Mouse (Mus musculus) hindbrain, embryonic 11.5 days (tissue): ENCODE data around the gene Cacna1b. TPM values are rescaled to one million over a fixed set of nuclear protein-coding genes. Genes with fewer than 3 reads are reported as not detected.

Experiments
- ATAC-seq: fragments of 200-750 bp; cut with Nextera tagmentation; 2 replicates; pipeline ENCODE4 v1.8.0; 2017; ENCODE audit warnings: mild to moderate bottlenecking, moderate TSS enrichment, moderate library complexity; ENCODE audit not compliant: low FRiP score
- DNase-seq: peaks from one replicate; pipeline ENCODE4 v3.0.0-alpha.2; 2015; ENCODE audit warnings: low spot score
- H3K27ac ChIP-seq: fragments of 300-500 bp; sonication (generic); 2 replicates; pipeline ENCODE4 v1.5.1; 2014; ENCODE audit warnings: mild to moderate bottlenecking, low read depth, low read length
- H3K27me3 ChIP-seq: fragments of 300-500 bp; sonication (generic); 2 replicates; pipeline ENCODE4 v1.6.1; 2014; ENCODE audit warnings: mild to moderate bottlenecking, low read length, moderate library complexity, mixed read lengths; ENCODE audit not compliant: control insufficient read depth, insufficient read depth
- H3K36me3 ChIP-seq: fragments of 300-500 bp; sonication (generic); 2 replicates; pipeline ENCODE4 v1.6.1; 2014; ENCODE audit warnings: mild to moderate bottlenecking, low read length, moderate library complexity, mixed read lengths; ENCODE audit not compliant: control insufficient read depth, insufficient read depth
- H3K4me1 ChIP-seq: fragments of 300-500 bp; sonication (generic); replicated peaks from 2 replicates; pipeline ENCODE4 v1.6.1; 2014; ENCODE audit warnings: low read length, mixed read lengths; ENCODE audit not compliant: control insufficient read depth, insufficient read depth
- H3K4me2 ChIP-seq: fragments of 300-500 bp; sonication (generic); replicated peaks from 2 replicates; pipeline ENCODE4 v1.6.1; 2014; ENCODE audit warnings: mild to moderate bottlenecking, low read depth, low read length
- H3K4me3 ChIP-seq: fragments of 300-500 bp; sonication (generic); 2 replicates; pipeline ENCODE4 v1.5.1; 2014; ENCODE audit warnings: low read depth, low read length
- H3K9ac ChIP-seq: fragments of 300-500 bp; sonication (generic); 2 replicates; pipeline ENCODE4 v1.6.1; 2014; ENCODE audit warnings: low read depth, low read length
- H3K9me3 ChIP-seq: fragments of 300-500 bp; sonication (generic); 2 replicates; pipeline ENCODE4 v1.6.1; 2016; ENCODE audit warnings: low read length; ENCODE audit not compliant: control insufficient read depth
- WGBS: fragments of 180-500 bp; shearing (Covaris S2); extraction: QIAGEN DNeasy Blood & Tissue Kit; methylation state at CpG from one replicate; pipeline ENCODE4 v1.1.7; 2014; 5-methylcytosine and 5-hydroxymethylcytosine counted together
- polyA plus RNA-seq: library from polyadenylated mRNA; unstranded; fragments of >200 nt; fragmentation: Nextera tagmentation; extraction: Ambion mirVana; gene quantifications from 2 replicates; pipeline ENCODE4 v1.2.1, GENCODE M21; 2014

Cacna1b gene
- 2.8 and 4.8 TPM in 2 replicates for polyA plus RNA-seq

DNA sequence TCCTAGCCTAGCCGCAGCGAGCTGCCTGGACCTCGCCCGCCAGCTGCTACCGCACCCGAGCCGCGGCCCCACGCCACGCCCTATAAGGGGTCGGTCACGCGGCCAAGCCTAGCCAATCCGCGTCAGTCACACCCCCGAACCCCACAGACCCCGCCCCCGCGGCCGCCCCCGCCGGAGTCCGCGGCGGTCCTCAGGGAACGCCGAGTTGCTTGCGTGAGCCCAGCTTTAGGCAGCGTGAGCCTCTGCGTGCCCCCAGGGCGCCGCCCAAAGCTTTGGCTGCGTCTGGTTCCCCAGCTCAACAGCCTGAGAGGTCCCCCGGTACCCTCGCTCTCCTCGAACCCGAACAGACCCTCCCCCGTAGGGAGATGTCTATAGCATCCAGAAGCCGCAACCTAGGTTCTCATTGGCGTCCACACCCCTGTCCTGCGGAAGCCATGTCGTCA is at the start of gene Cacna1b:
Gene Cacna1b (minus strand): TSS at position 38 of the 443 bp plus-strand sequence.
- Histone ChIP-seq H3K4me1 (0 out of 2 replicates have a peak, but pooled peaks cover 2% of the 10 kb centered on the region), H3K9me3 (no peaks in the 10 kb centered on the region), H3K4me2 (peak within 1 kb of the TSS; percentile 93), H3K27me3 (peaks cover 15% of the 10 kb centered on the region), H3K27ac (peak within 1 kb of the TSS; percentile 60), H3K4me3 (peak within 1 kb of the TSS; percentile 71), H3K9ac (peak within 1 kb of the TSS; percentile 63), H3K36me3 (no peaks in the 10 kb centered on the region)
- WGBS, result 1% methylated on average over 41 of the region's 42 CpGs
- peak; percentile 95 for ATAC-seq
- peak; percentile 88 for DNase-seq

DNA sequence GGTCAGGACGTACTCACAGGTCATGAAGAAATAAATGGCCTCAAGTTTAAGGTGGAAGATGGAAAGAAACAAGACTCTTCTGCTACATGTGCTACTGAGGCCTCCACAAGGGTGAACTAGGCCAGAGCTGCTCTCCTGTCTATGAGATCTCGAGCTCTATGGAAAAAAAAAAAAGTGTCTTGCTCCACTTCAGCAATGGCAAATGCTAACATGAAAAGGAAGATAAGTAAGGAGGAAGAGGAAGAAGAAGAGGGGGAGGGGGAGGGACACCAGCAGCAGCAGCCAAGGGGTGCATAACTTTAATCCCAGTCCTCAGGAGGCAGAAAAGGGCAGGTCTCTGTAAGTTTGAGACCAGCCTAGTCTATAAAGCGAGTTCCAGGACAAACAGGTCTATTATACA is 46.8 kb upstream of the Cacna1b start:
- Histone ChIP-seq H3K4me3 (no peak overlapping the region), H3K36me3 (peaks cover 20% of the 10 kb centered on the region), H3K4me1 (no peaks in the 10 kb centered on the region), H3K27me3 (no peaks in the 10 kb centered on the region), H3K9ac (no peak overlapping the region), H3K4me2 (no peak overlapping the region), H3K27ac (no peak overlapping the region), H3K9me3 (no peaks in the 10 kb centered on the region)
- DNase-seq (no peak), ATAC-seq (no peak)
- WGBS, result 88% methylated on average over 3 of the region's 3 CpGs

DNA sequence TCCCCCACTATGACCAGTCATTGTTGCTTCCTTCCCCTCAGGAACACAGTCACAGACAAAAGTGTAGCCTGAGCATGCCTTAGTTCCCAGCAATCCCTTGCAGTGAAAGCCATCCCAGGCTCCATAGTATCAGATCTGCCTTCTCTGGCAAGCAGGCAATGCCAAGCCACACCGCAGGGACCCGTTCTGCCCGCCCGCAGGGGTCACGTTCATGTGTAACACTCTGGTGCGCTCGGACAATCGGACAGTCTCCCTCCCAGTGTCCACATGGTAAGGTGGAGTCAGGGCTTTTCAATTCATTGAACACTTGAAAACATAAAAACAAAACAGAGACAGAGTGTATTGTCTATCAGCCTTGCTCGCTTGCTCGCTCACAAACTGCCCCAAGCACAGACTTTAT is 44.7 kb upstream of the Cacna1b start:
- H3K4me2 ChIP-seq, result no peak overlapping the region
- no peaks in the 10 kb centered on the region for H3K27me3 ChIP-seq
- no peak overlapping the region for H3K27ac ChIP-seq
- no peaks in the 10 kb centered on the region for H3K9me3 ChIP-seq
- DNase-seq, result no peak
- 83% methylated on average over 10 of the region's 10 CpGs for WGBS
- no peak for ATAC-seq
- no peak overlapping the region for H3K4me3 ChIP-seq
- peaks cover 16% of the 10 kb centered on the region; the same call in 1 of the 2 replicates for H3K36me3 ChIP-seq
- H3K9ac ChIP-seq, result no peak overlapping the region
- no peaks in the 10 kb centered on the region for H3K4me1 ChIP-seq

DNA sequence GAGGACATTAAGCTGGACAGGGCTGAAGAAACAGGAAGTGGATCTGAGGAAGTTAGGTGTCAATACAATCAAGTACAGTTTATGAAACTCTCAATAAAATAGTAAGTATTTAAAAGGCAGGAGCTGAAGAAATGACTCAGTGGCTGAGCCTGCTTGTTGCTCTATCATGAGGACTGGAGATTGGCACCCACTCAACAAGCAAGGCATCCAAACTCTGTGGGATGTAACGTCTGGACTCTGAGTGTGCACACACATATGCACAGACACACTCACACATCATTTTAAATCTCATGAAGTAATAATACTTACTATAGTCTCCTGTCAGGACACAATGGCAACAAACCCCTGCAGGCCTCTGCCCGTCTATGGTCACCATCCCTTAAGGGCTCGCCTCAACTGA is 44.1 kb upstream of the Cacna1b start:
- DNase-seq (no peak), ATAC-seq (no peak)
- H3K27me3 ChIP-seq, result no peaks in the 10 kb centered on the region
- no peak overlapping the region for H3K4me2 ChIP-seq
- H3K4me1 ChIP-seq, result no peaks in the 10 kb centered on the region
- no peak overlapping the region for H3K4me3 ChIP-seq
- no peak overlapping the region for H3K27ac ChIP-seq
- peaks cover 19% of the 10 kb centered on the region; the same call in 1 of the 2 replicates for H3K36me3 ChIP-seq
- 95% methylated on average over 3 of the region's 3 CpGs for WGBS
- no peaks in the 10 kb centered on the region for H3K9me3 ChIP-seq
- H3K9ac ChIP-seq, result no peak overlapping the region

GRCm38 (mm10) chr2:24806143-24806542 is 43.2 kb upstream of the Cacna1b start:
- Histone ChIP-seq H3K27me3 (no peaks in the 10 kb centered on the region), H3K4me3 (no peak overlapping the region), H3K9ac (no peak overlapping the region), H3K9me3 (no peaks in the 10 kb centered on the region), H3K27ac (no peak overlapping the region), H3K4me1 (no peaks in the 10 kb centered on the region), H3K4me2 (no peak overlapping the region), H3K36me3 (peaks cover 27% of the 10 kb centered on the region; the same call in 1 of the 2 replicates)
- WGBS, result 91% methylated on average over 6 of the region's 6 CpGs
- ATAC-seq, result no peak
- no peak for DNase-seq

- H3K4me1 ChIP-seq, result no peaks in the 10 kb centered on the region
- H3K27ac ChIP-seq, result no peak overlapping the region
- DNase-seq (no peak), ATAC-seq (no peak)
- H3K9me3 ChIP-seq, result no peaks in the 10 kb centered on the region
- WGBS, result 95% methylated on average over 4 of the region's 4 CpGs
- no peak overlapping the region for H3K4me3 ChIP-seq
- H3K9ac ChIP-seq, result no peak overlapping the region
- peaks cover 31% of the 10 kb centered on the region; the same call in 1 of the 2 replicates for H3K36me3 ChIP-seq
- H3K4me2 ChIP-seq, result no peak overlapping the region
- H3K27me3 ChIP-seq, result no peaks in the 10 kb centered on the region
These were observed 42.7 kb upstream of the Cacna1b start for GRCm38 (mm10) chr2:24805621-24806020.

DNA sequence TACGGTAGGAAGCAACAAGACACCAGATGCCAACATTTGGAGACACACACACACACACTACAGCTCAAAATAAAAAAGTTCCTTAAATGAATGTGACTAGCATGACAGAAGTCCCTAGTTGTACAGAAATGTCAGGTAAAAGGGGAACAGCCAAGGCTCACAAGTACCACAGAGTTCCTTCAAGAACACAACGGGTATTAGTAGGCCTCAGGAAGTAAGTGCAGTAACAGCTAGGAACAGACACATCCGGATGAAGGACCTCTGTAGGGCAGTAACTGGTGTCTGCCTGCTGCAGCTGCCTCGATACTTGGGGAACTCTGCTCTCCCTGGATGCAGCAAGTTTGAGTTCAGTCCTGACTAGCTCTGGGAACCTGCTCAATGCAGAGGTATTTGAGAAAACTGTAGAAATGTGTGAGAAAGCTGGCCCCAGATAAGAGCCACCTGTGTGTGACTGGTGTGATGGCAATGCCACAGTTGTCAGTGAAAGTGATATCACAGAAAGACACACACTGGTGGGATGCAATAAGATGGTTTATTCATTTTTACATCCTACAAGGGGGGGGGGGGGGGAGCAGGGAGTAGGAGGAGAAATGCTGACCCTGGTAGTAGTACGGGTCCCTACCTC is 34.0 kb upstream of the Cacna1b start:
- DNase-seq, result no peak
- no peak for ATAC-seq
- Histone ChIP-seq H3K27ac (no peak overlapping the region), H3K27me3 (no peaks in the 10 kb centered on the region), H3K4me1 (no peaks in the 10 kb centered on the region), H3K9me3 (no peaks in the 10 kb centered on the region), H3K36me3 (peaks cover 13% of the 10 kb centered on the region), H3K4me2 (no peak overlapping the region), H3K4me3 (no peak overlapping the region), H3K9ac (no peak overlapping the region)
- WGBS, result 96% methylated on average over 5 of the region's 5 CpGs

DNA sequence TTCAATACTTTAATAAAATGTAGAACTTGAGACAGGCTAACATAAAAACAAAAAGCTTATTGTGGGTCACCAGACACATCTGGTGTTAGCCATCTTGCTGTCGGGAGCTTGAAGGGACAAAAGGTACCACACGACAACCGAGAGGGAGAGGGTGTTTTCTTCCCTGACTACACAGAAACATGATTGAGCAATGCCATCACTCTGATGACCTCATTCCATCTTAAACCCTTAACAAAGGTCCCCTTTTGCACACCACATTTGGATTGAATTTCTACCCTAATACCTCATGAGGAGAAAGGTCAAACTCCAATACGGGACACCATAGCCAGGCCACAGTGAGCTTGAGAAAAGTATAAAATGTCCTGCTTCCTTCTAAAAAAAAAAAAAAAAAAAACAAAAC is 24.3 kb upstream of the Cacna1b start:
- Histone ChIP-seq H3K4me2 (no peak overlapping the region), H3K36me3 (peaks cover 7% of the 10 kb centered on the region; the same call in 1 of the 2 replicates), H3K27ac (no peak overlapping the region), H3K4me1 (no peaks in the 10 kb centered on the region), H3K9me3 (no peaks in the 10 kb centered on the region), H3K9ac (no peak overlapping the region), H3K4me3 (no peak overlapping the region), H3K27me3 (no peaks in the 10 kb centered on the region)
- DNase-seq (no peak), ATAC-seq (no peak)
- WGBS, result 57% methylated on average over 4 of the region's 4 CpGs

DNA sequence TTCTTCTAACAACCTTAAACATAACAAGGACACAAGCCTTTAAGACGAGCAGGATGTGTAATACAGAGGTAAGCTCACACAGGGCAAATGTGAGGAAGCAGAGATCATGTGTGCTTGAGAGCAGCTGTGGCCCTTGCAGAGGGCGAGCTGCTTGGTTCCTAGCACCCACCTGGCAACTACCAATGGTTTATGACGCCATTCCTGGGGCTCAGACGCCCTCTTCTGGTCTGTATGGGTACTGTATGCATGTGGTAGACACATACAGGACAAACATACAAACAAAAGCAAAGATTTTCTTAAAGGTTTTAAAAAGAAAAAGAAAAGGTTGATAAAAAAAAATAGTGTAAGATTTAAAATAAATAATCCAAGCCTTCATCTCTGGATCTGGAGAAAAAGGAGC is 18.3 kb upstream of the Cacna1b start:
- DNase-seq (no peak), ATAC-seq (no peak)
- Histone ChIP-seq H3K36me3 (no peaks in the 10 kb centered on the region), H3K4me1 (no peaks in the 10 kb centered on the region), H3K27ac (no peak overlapping the region), H3K4me2 (no peak overlapping the region), H3K9me3 (no peaks in the 10 kb centered on the region), H3K9ac (no peak overlapping the region), H3K4me3 (no peak overlapping the region), H3K27me3 (no peaks in the 10 kb centered on the region)
- 49% methylated on average over 4 of the region's 4 CpGs for WGBS
